Mouse (Mus musculus): Measurements from ENCODE around the gene Rnf135. TPM values are rescaled to one million over a fixed set of nuclear protein-coding genes. Genes with fewer than 3 reads are reported as not detected.
A peak's percentile ranks its signal among the peaks of the same experiment; 100 is the strongest.
"Not testable (repeated sequence)": the region's sequence is repeated elsewhere in the genome, so short reads cannot be mapped to it uniquely, and the experiment has no call there.

The Rnf135 gene
- polyA plus RNA-seq, 1 experiment from 2014 or later: 4.2 TPM

DNA sequence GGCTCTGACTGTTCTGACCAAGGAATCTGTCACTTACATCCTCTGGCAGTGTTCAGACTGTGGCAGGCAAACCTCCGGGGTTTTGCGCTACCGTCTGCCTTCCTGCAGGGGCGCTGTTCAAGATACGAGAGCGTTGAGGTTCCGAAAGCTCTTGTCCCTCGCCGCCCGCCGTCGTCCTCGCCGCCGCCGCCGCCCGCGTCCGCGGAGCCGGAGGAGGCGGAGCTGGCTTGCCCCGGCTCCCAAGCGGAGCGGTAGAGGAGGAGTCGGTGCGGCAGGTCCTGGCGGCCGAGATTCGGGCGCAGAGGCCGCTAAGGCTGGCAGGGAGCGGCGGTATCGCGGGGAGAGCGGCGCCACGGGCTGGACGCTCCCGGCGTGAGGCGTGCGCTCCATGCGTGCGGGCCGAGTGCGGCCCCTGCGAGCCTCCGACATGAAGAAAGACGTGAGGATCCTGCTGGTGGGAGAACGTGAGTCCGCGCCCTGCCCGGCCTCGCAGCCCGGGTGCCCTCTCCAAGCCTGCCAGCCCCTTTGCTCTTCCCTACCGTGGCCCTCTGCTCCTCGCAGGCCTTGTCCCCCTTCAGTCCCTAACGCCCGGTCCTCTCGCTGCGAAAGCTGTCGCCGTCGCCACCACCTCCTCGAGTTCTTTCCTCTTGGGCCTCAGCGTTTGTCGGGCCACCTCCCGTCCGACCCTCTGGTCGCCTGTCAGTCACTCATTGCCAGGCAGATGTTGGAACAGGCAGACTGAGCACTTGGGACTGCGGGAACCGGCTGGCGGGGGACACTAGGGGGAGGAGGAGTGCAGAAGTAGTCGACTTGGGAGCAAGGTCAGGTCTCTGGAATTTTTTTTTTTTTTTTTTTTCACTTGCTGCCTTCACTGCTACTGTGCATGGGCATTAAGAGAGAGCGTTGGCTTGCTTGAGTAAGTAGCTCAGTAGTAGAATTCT, 25.5 kb downstream of the Rnf135 start, which contains the start of gene Rhot1:
Rhot1 (plus strand) TSS at position 160 of the 941 bp plus-strand sequence.
- H3K4me3 ChIP-seq: peak within 1 kb of the TSS; percentile 94
- peak within 1 kb of the TSS; percentile 91 for H3K9ac ChIP-seq
- peak within 1 kb of the TSS; percentile 66 for H3K4me2 ChIP-seq
- H3K9me3 ChIP-seq: no peaks in the 10 kb centered on the region
- peak within 1 kb of the TSS; percentile 94 for H3K27ac ChIP-seq (replicated peaks)
- WGBS: under 1% methylated on average over 74 of the region's 78 CpGs
- peak; percentile 96 for ATAC-seq (ENCODE audit: low read depth)
- peaks cover 5% of the 10 kb centered on the region for H3K36me3 ChIP-seq
- peaks cover 21% of the 10 kb centered on the region for H3K4me1 ChIP-seq (replicated peaks)
- no peaks in the 10 kb centered on the region for H3K27me3 ChIP-seq

DNA sequence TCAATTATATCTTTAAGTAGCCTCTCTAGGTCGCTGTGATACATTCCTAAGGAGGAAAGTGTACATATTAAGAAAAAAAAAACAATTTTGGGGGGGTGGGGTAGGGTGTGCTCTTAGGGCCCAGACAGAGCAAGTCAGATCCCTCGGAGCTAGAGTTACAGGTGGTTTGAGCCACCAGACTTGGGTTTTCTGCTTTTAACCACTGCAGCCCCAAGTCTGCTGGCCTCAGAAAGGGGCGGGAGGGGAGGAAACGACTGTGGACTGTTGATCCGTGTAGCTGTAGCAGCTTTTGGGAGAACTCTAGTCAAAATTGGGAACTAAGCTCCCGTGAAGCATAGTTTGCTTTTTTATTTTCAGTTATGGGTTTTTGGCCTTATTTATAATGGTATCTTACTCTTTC, 26.7 kb downstream of the Rnf135 start:
- 53% methylated on average over 6 of the region's 6 CpGs for WGBS
- H3K36me3 ChIP-seq: peaks cover 17% of the 10 kb centered on the region
- no peak for ATAC-seq (ENCODE audit: low read depth)
- no peaks in the 10 kb centered on the region for H3K9me3 ChIP-seq
- peak overlapping the region; percentile 66 for H3K4me2 ChIP-seq
- no peaks in the 10 kb centered on the region for H3K27me3 ChIP-seq
- peak overlapping the region; percentile 91 for H3K9ac ChIP-seq
- H3K4me3 ChIP-seq: peak overlapping the region; percentile 94
- peaks cover 21% of the 10 kb centered on the region for H3K4me1 ChIP-seq (replicated peaks)
- H3K27ac ChIP-seq (replicated peaks): no peak overlapping the region

DNA sequence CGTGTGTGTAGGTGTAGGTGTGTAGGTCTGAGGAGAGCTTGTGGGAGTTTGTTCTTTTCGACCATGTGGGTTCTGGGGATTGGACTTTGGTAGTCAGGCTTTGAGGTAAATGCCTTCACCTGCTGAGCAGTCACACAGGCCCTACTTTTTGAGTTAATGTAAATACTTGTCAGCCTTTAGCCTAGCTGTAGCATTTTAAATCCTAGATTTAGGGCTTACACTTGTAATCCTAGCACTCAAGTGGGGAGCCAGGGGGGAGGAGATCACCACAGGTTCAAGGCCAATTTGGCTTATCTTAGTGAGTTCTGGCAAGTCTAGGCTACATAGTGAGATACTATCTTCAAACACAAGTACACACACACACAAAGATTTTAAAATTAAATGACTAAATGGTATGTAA, 28.6 kb downstream of the Rnf135 start:
- Histone ChIP-seq H3K27ac (replicated peaks) (no peak overlapping the region), H3K4me2 (no peak overlapping the region), H3K9ac (no peak overlapping the region), H3K4me1 (replicated peaks) (peaks cover 21% of the 10 kb centered on the region), H3K9me3 (no peaks in the 10 kb centered on the region), H3K4me3 (no peak overlapping the region), H3K27me3 (no peaks in the 10 kb centered on the region), H3K36me3 (peaks cover 21% of the 10 kb centered on the region)
- 98% methylated on average over 2 of the region's 2 CpGs for WGBS
- no peak for ATAC-seq (ENCODE audit: low read depth)

DNA sequence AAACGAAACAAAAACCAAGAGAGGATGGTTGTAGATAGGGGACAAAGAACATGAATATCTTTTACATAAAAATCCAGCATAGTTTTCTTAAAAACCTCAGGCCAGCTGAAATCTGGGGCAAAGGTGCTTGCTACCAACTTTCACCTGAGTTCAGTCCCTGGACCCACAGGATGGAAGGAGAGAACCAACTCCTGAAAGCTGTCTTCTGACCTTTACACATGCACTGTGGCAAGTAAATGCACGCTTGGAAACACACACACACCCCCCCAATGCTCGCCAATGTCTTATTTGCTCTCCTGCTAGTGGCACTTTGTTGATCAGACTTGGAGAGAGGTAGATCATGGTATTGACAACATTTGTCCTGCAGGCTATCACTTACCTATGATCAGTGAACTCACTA, 31.6 kb downstream of the Rnf135 start:
- no peak for ATAC-seq (ENCODE audit: low read depth)
- no peaks in the 10 kb centered on the region for H3K9me3 ChIP-seq
- H3K36me3 ChIP-seq: peaks cover 27% of the 10 kb centered on the region
- 92% methylated on average over 3 of the region's 3 CpGs for WGBS
- no peak overlapping the region for H3K4me2 ChIP-seq
- no peak overlapping the region for H3K9ac ChIP-seq
- no peak overlapping the region for H3K4me3 ChIP-seq
- no peak overlapping the region for H3K27ac ChIP-seq (replicated peaks)
- peaks cover 12% of the 10 kb centered on the region for H3K4me1 ChIP-seq (replicated peaks)
- no peaks in the 10 kb centered on the region for H3K27me3 ChIP-seq

DNA sequence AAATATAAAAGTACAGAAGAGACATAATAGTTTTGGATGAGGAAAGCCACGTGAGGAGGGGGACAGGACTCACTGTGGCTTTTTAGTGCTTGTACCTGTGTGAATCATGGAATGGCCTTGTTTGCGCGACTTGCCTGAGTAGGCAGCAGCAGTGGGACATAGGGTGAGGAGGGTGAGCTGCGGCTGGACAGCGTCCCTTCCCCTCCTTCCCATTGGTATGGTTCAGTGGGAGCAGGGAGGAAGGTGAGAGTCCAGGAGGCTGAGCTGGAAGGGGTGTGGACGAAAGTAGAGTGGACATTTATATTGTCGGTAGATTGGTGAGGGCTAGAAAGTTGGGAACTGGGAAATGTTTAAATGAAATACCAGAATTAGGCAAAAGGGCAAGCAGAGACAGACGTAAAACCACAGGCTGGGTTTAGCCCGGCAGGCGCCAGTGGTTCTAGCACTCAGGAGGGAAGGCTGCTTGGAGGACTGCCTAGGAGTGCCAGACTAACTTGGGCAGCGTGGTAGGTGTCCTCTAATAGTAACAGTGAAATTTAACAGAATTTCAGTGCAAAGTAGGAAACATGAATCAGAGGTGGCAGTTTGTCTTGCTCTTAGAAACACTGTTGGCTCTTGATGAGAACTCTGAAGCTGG, 35.1 kb downstream of the Rnf135 start:
- Histone ChIP-seq H3K9me3 (no peaks in the 10 kb centered on the region), H3K4me1 (replicated peaks) (no peaks in the 10 kb centered on the region), H3K36me3 (peaks cover 49% of the 10 kb centered on the region), H3K9ac (no peak overlapping the region), H3K27me3 (no peaks in the 10 kb centered on the region), H3K4me3 (no peak overlapping the region), H3K27ac (replicated peaks) (no peak overlapping the region), H3K4me2 (no peak overlapping the region)
- ATAC-seq (ENCODE audit: low read depth): no peak
- WGBS: 89% methylated on average over 11 of the region's 11 CpGs

DNA sequence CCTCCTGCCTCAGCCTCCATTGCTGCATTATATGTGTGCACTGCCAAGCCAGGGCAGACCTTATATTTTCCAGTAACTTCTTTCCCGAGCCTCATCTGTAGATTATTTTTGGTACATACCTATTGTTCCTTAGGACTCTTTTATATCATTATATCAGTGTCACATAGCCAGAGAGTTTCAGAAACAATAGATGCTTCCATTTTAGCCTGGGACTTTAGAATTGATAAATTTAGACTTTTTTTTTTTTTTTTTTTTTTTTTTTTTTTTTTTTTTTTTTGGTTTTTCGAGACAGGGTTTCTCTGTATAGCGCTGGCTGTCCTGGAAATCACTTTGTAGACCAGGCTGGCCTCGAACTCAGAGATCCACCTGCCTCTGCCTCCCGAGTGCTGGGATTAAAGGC, 46.4 kb downstream of the Rnf135 start:
- H3K27ac ChIP-seq (replicated peaks); H3K9ac ChIP-seq; H3K4me3 ChIP-seq; H3K9me3 ChIP-seq; H3K4me2 ChIP-seq; H3K27me3 ChIP-seq; H3K4me1 ChIP-seq (replicated peaks); ATAC-seq (ENCODE audit: low read depth): not testable (repeated sequence)
- WGBS: 95% methylated on average over 4 of the region's 5 CpGs
- H3K36me3 ChIP-seq: peaks cover 76% of the 10 kb centered on the region

DNA sequence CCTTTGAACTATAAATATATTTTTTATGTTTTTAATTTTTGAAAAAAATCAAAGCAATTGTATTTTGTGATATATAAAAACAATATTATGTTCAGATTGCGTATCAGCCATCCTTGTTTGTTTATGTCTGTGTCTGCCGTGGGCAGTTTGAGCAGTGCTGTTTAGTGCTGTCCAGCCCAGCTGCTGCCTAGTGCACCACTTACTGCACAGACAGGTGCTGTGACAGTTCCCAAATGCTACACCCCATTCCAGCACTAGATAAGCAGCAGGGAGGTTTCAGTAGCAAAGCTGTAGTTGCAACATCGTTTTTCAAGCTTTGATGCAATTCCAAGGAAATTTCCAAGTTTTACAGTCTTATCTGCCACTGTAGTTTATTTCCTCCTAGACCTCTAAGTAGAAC, 53.6 kb downstream of the Rnf135 start:
- WGBS: 85% methylated on average over 3 of the region's 3 CpGs

DNA sequence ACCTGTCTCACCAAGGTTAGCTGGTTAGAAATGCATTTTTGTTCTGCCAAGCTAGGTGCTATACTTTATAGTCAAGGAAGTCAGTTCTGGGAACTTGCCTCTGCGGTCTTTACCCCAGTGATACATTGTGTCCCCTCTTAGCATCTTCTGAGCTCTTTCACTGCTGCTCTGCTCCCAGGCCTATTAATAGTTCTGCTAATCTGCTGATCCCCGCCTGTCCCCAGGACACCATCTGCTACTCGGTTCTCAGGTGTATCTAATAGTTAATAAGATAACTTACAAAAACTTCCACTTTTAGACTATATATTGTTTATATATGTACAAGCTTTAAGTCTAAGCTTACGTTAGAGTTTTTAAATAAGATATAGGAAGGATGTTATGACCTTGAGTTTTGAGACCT, 54.7 kb downstream of the Rnf135 start:
- Histone ChIP-seq H3K27me3 (no peaks in the 10 kb centered on the region), H3K27ac (replicated peaks) (no peak overlapping the region), H3K36me3 (peaks cover 53% of the 10 kb centered on the region), H3K9me3 (no peaks in the 10 kb centered on the region), H3K4me2 (no peak overlapping the region), H3K4me3 (no peak overlapping the region), H3K9ac (no peak overlapping the region), H3K4me1 (replicated peaks) (no peaks in the 10 kb centered on the region)
- WGBS: 92% methylated on average over 4 of the region's 4 CpGs
- no peak for ATAC-seq (ENCODE audit: low read depth)

More for the DNA sequence above, 53.6 kb downstream of the Rnf135 start:
- no peaks in the 10 kb centered on the region for H3K4me1 ChIP-seq (replicated peaks)
- no peak overlapping the region for H3K27ac ChIP-seq (replicated peaks)
- no peak for ATAC-seq (ENCODE audit: low read depth)
- H3K27me3 ChIP-seq: no peaks in the 10 kb centered on the region
- H3K36me3 ChIP-seq: peaks cover 53% of the 10 kb centered on the region
- H3K4me3 ChIP-seq: no peak overlapping the region
- no peak overlapping the region for H3K4me2 ChIP-seq
- H3K9me3 ChIP-seq: no peaks in the 10 kb centered on the region
- no peak overlapping the region for H3K9ac ChIP-seq

DNA sequence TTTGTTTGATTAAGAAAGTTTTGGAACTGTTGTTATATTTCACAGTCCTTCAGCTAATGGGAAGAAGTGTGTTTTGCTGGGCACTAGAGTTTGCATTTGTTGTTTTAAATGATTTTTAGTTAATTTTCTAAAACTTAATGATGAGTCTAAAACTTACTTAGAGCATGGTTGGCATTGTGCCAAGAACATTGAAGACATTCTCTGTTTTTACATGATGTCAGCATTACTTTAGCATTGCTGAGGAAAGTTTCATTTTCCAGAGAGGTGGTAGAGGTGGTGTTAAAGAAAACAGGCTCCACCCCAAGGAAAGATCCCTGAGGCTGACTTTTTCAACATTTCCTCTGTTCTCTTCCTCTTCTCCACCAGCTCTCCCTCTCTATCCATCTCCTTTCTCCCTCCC, 63.4 kb downstream of the Rnf135 start:
- Histone ChIP-seq H3K27me3 (no peaks in the 10 kb centered on the region), H3K4me1 (replicated peaks) (no peaks in the 10 kb centered on the region), H3K9me3 (no peaks in the 10 kb centered on the region), H3K27ac (replicated peaks) (no peak overlapping the region), H3K36me3 (peaks cover 88% of the 10 kb centered on the region), H3K4me3 (no peak overlapping the region), H3K9ac (no peak overlapping the region), H3K4me2 (no peak overlapping the region)
- no peak for ATAC-seq (ENCODE audit: low read depth)

DNA sequence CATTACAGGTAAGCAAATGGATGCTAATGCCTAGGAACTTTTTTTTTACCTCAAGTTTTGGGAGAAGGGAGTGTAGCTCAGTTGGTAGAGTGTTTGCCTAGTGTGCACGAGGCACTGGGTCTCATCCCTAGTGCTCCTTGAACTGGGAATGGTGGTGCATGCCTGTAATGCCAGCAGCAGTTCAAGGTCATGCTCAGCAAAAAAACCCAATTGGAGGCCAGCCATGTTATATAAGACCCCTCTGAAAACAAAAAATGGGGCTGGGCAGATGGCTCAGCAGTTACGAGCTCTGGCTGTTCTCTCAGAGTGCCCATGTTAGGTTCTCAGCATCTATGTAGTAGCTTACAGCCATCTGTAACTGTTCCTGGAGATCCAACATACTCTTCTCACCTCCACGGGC, 64.9 kb downstream of the Rnf135 start:
- no peak overlapping the region for H3K4me3 ChIP-seq
- H3K4me2 ChIP-seq: no peak overlapping the region
- H3K36me3 ChIP-seq: peaks cover 83% of the 10 kb centered on the region
- WGBS: 92% methylated on average over 3 of the region's 3 CpGs
- no peak overlapping the region for H3K9ac ChIP-seq
- H3K4me1 ChIP-seq (replicated peaks): no peaks in the 10 kb centered on the region
- no peaks in the 10 kb centered on the region for H3K27me3 ChIP-seq
- H3K9me3 ChIP-seq: no peaks in the 10 kb centered on the region
- H3K27ac ChIP-seq (replicated peaks): no peak overlapping the region
- ATAC-seq (ENCODE audit: low read depth): no peak

Measured in neural tube, embryonic 13.5 days (tissue).